In the genomic region with DNA sequence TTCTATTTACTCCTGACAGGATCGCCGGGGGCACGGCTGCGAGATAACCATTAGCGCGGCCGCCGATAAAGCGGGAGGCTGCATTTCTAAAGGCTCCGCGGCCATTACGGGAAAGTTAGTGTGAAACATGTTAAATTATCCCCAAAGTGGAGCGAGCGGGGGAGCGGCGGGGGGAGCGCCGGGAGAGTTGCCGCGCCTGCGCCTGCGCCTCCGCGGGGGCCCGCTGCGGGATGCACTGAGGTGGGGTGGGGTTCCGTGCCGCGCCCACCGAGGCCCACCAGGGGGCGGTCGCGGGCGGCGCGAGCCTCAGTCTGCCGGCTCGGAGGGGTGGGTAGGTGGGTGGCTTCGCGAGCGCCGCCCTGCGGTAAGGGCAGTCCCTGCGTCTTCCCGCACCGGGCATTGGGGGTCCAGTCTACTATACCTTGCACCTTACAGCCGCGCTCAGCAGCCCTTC, we compare ENCODE assay signal across 8 mouse cellular contexts.
DNase-seq lines count a peak whose midpoint lies in the region; ATAC-seq and TF ChIP-seq lines count a peak whose summit lies in the region.

No protein-coding gene starts in this region.

- no peak overlapping the region for H3K9ac ChIP-seq in embryonic facial prominence, embryonic 14.5 days (ENCODE audit: low read depth, low read length)
- no peak overlapping the region for H3K9ac ChIP-seq in hindbrain, embryonic 15.5 days
- no peak overlapping the region for H3K9ac ChIP-seq in limb, embryonic 15.5 days
- H3K9ac ChIP-seq in neural tube, embryonic 14.5 days (replicated peaks; ENCODE audit: low read depth, low read length) = no peak overlapping the region

- WGBS in embryonic facial prominence, embryonic 14.5 days = under 1% methylated on average over 35 of the region's 48 CpGs
- 2% methylated on average over 37 of the region's 48 CpGs for WGBS in hindbrain, embryonic 15.5 days
- WGBS in limb, embryonic 15.5 days = 1% methylated on average over 48 of the region's 48 CpGs
- WGBS in neural tube, embryonic 14.5 days = under 1% methylated on average over 45 of the region's 48 CpGs

- no peaks in the 10 kb centered on the region for H3K9me3 ChIP-seq in E14TG2a.4 (ENCODE audit: low read length)
- no peaks in the 10 kb centered on the region for H3K9me3 ChIP-seq in embryonic facial prominence, embryonic 14.5 days (ENCODE audit: control insufficient read depth, low read length)
- no peaks in the 10 kb centered on the region for H3K9me3 ChIP-seq in hindbrain, embryonic 15.5 days
- no peaks in the 10 kb centered on the region for H3K9me3 ChIP-seq in limb, embryonic 15.5 days
- no peaks in the 10 kb centered on the region for H3K9me3 ChIP-seq in neural tube, embryonic 14.5 days (ENCODE audit: control insufficient read depth, low read length)

- no peak overlapping the region for H3K27ac ChIP-seq in embryonic facial prominence, embryonic 14.5 days (replicated peaks; ENCODE audit: low read depth, low read length)
- no peak overlapping the region for H3K27ac ChIP-seq in hindbrain, embryonic 15.5 days (replicated peaks)
- H3K27ac ChIP-seq in limb, embryonic 15.5 days = no peak overlapping the region
- no peak overlapping the region for H3K27ac ChIP-seq in neural tube, embryonic 14.5 days (ENCODE audit: low read depth, low read length)

- ATAC-seq in embryonic facial prominence, embryonic 14.5 days (ENCODE audit: low read depth) = no peak
- no peak for ATAC-seq in hindbrain, embryonic 15.5 days (ENCODE audit: low FRiP score, low read depth)
- ATAC-seq in limb, embryonic 15.5 days (ENCODE audit: insufficient number of reproducible peaks, low FRiP score, low TSS enrichment, low read depth) = no peak
- ATAC-seq in neural tube, embryonic 14.5 days (ENCODE audit: low read depth) = peak; percentile 58; the same call in 1 of the 2 replicates

- H3K36me3 ChIP-seq in E14TG2a.4 (ENCODE audit: insufficient read depth, low read length) = no peaks in the 10 kb centered on the region
- no peaks in the 10 kb centered on the region for H3K36me3 ChIP-seq in embryonic facial prominence, embryonic 14.5 days (ENCODE audit: control insufficient read depth, insufficient read depth, low read length)
- H3K36me3 ChIP-seq in hindbrain, embryonic 15.5 days = no peaks in the 10 kb centered on the region
- no peaks in the 10 kb centered on the region for H3K36me3 ChIP-seq in limb, embryonic 15.5 days
- no peaks in the 10 kb centered on the region for H3K36me3 ChIP-seq in neural tube, embryonic 14.5 days (ENCODE audit: control insufficient read depth, insufficient read depth, low read length)

- DNase-seq in adrenal gland, adult 18-20 months (ENCODE audit: low spot score in 2 of 2) = peak; percentile 26 to 49
- no peak for DNase-seq in adrenal gland, adult 8-10 months
- no peak for DNase-seq in embryonic facial prominence, embryonic 14.5 days (ENCODE audit: low spot score)
- DNase-seq in ovary, postnatal 10 days (ENCODE audit: low spot score) = no peak

- peaks cover 41% of the 10 kb centered on the region for H3K27me3 ChIP-seq in E14TG2a.4 (ENCODE audit: insufficient read depth, low read length)
- peaks cover 83% of the 10 kb centered on the region for H3K27me3 ChIP-seq in embryonic facial prominence, embryonic 14.5 days (replicated peaks; ENCODE audit: control insufficient read depth, insufficient read depth, low read length)
- H3K27me3 ChIP-seq in hindbrain, embryonic 15.5 days = peaks cover 91% of the 10 kb centered on the region
- H3K27me3 ChIP-seq in limb, embryonic 15.5 days = peaks cover 98% of the 10 kb centered on the region
- H3K27me3 ChIP-seq in neural tube, embryonic 14.5 days (ENCODE audit: control insufficient read depth, insufficient read depth, low read length) = peaks cover 28% of the 10 kb centered on the region

- H3K4me1 ChIP-seq in E14TG2a.4 (replicated peaks; ENCODE audit: low read depth, low read length) = peaks cover 58% of the 10 kb centered on the region
- peaks cover 5% of the 10 kb centered on the region; the same call in 1 of the 2 replicates for H3K4me1 ChIP-seq in embryonic facial prominence, embryonic 14.5 days (ENCODE audit: control insufficient read depth, insufficient read depth, low read length)
- H3K4me1 ChIP-seq in hindbrain, embryonic 15.5 days (replicated peaks) = peaks cover 22% of the 10 kb centered on the region
- peaks cover 8% of the 10 kb centered on the region for H3K4me1 ChIP-seq in limb, embryonic 15.5 days
- peaks cover 12% of the 10 kb centered on the region; the same call in 1 of the 2 replicates for H3K4me1 ChIP-seq in neural tube, embryonic 14.5 days (ENCODE audit: control insufficient read depth, insufficient read depth, low read length)

- peak overlapping the region; percentile 73 for H3K4me3 ChIP-seq in E14TG2a.4 (replicated peaks; ENCODE audit: low read length)
- H3K4me3 ChIP-seq in embryonic facial prominence, embryonic 14.5 days (ENCODE audit: low read depth, low read length) = peak overlapping the region; percentile 30
- H3K4me3 ChIP-seq in hindbrain, embryonic 15.5 days = peak overlapping the region; percentile 28
- peak overlapping the region; percentile 32 for H3K4me3 ChIP-seq in limb, embryonic 15.5 days
- peak overlapping the region; percentile 8; the same call in 1 of the 2 replicates for H3K4me3 ChIP-seq in neural tube, embryonic 14.5 days (ENCODE audit: low read depth, low read length)

- H3K4me2 ChIP-seq in embryonic facial prominence, embryonic 14.5 days (ENCODE audit: low read depth, low read length) = peak overlapping the region; percentile 46
- H3K4me2 ChIP-seq in hindbrain, embryonic 15.5 days = peak overlapping the region; percentile 52
- H3K4me2 ChIP-seq in limb, embryonic 15.5 days = peak overlapping the region; percentile 37
- peak overlapping the region; percentile 34 for H3K4me2 ChIP-seq in neural tube, embryonic 14.5 days (ENCODE audit: low read depth, low read length)

- no peak; the same call in 1 of the 2 replicates for TF ChIP-seq CTCF in E14TG2a.4 (conservative IDR thresholded peaks at IDR 0.05; ENCODE audit: low read length)

Comparison
In these comparisons a context has a peak if more than half of its experiments do, and no peak if none do; other contexts are left out.
1. DNase-seq: peak in adrenal gland, adult 18-20 months (2 of 2); none in adrenal gland, adult 8-10 months (single experiment), embryonic facial prominence, embryonic 14.5 days (single experiment) and ovary, postnatal 10 days (single experiment).
2. H3K4me3 ChIP-seq: peak in every context shown above with its lines; median percentile 73 in E14TG2a.4; 32 in limb, embryonic 15.5 days; 30 in embryonic facial prominence, embryonic 14.5 days; 28 in hindbrain, embryonic 15.5 days; 8 in neural tube, embryonic 14.5 days.
3. Peak in every context shown above with its lines, with median percentiles within 50 percentile points of each other: H3K4me2 ChIP-seq.